Mouse (Mus musculus) neural tube, embryonic 13.5 days (tissue): ENCODE data around the gene Mfsd4b1. TPM values are rescaled to one million over a fixed set of nuclear protein-coding genes. Genes with fewer than 3 reads are reported as not detected.

ENCODE experiments used
- ATAC-seq: fragments of 200-750 bp; cut with Nextera tagmentation; 2 replicates; pipeline ENCODE4 v1.8.0; 2017; ENCODE audit warnings: low read depth, mild to moderate bottlenecking, moderate TSS enrichment, moderate library complexity
- H3K27ac ChIP-seq: fragments of 300-500 bp; sonication (generic); replicated peaks from 2 replicates; pipeline ENCODE4 v1.5.1; 2015; ENCODE audit warnings: moderate library complexity, mild to moderate bottlenecking, inconsistent platforms
- H3K27me3 ChIP-seq: fragments of 300-500 bp; sonication (generic); 2 replicates; pipeline ENCODE4 v1.6.1; 2015; ENCODE audit warnings: mild to moderate bottlenecking, inconsistent platforms
- H3K36me3 ChIP-seq: fragments of 300-500 bp; sonication (generic); 2 replicates; pipeline ENCODE4 v1.6.1; 2015; ENCODE audit warnings: mild to moderate bottlenecking, inconsistent platforms
- H3K4me1 ChIP-seq: fragments of 300-500 bp; sonication (generic); replicated peaks from 2 replicates; pipeline ENCODE4 v1.6.1; 2015; ENCODE audit warnings: inconsistent platforms
- H3K4me2 ChIP-seq: fragments of 300-500 bp; sonication (generic); 2 replicates; pipeline ENCODE4 v1.6.1; 2015; ENCODE audit warnings: inconsistent platforms, mild to moderate bottlenecking, moderate library complexity
- H3K4me3 ChIP-seq: fragments of 300-500 bp; sonication (generic); 2 replicates; pipeline ENCODE4 v1.5.1; 2015; ENCODE audit warnings: mild to moderate bottlenecking, inconsistent platforms
- H3K9ac ChIP-seq: fragments of 300-500 bp; sonication (generic); 2 replicates; pipeline ENCODE4 v1.6.1; 2015; ENCODE audit warnings: moderate library complexity, mild to moderate bottlenecking, inconsistent platforms
- H3K9me3 ChIP-seq: fragments of 300-500 bp; sonication (generic); 2 replicates; pipeline ENCODE4 v1.6.1; 2016; ENCODE audit warnings: inconsistent platforms
- WGBS: fragments of 180-500 bp; shearing (Covaris S2); methylation state at CpG from one replicate; pipeline ENCODE4 v1.1.7; 2015; 5-methylcytosine and 5-hydroxymethylcytosine counted together
- polyA plus RNA-seq: library from polyadenylated mRNA; unstranded; fragments of >200 nt; fragmentation: Nextera tagmentation; extraction: Ambion mirVana; gene quantifications from 2 replicates; pipeline ENCODE4 v1.2.1, GENCODE M21; 2015

The Mfsd4b1 gene
- polyA plus RNA-seq, 1 experiment from 2014 or later, result 0.14 TPM

GRCm38 (mm10) chr10:40058062-40058785, 33.2 kb upstream of the Mfsd4b1 start:
- no peak overlapping the region for H3K27ac ChIP-seq
- no peaks in the 10 kb centered on the region for H3K9me3 ChIP-seq
- no peaks in the 10 kb centered on the region for H3K27me3 ChIP-seq
- no peaks in the 10 kb centered on the region for H3K36me3 ChIP-seq
- H3K4me2 ChIP-seq, result no peak overlapping the region
- H3K9ac ChIP-seq, result no peak overlapping the region
- H3K4me1 ChIP-seq, result 0 out of 2 replicates have a peak, but pooled peaks cover 1% of the 10 kb centered on the region
- 63% methylated on average over 6 of the region's 6 CpGs for WGBS
- ATAC-seq, result no peak
- H3K4me3 ChIP-seq, result no peak overlapping the region

DNA sequence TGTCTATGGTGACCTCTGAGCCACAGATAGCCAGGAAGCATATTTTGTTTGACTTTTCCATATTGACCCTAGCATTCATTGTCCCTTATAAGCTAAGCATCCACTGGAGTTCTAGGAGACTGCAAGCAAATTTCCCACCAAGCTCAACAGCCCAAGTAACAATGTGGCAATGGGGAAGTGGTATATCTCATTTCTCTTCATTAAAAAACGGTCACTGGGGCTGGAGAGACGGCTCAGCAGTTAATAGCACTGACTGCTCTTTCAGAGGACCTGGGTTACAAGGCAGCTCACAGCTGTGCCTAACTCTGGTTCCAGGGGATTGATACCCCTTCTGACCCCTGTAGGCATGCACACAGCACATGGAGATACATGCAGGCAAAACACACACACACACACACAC, 32.5 kb upstream of the Mfsd4b1 start:
- no peaks in the 10 kb centered on the region for H3K4me1 ChIP-seq
- 46% methylated on average over 2 of the region's 2 CpGs for WGBS
- no peaks in the 10 kb centered on the region for H3K27me3 ChIP-seq
- no peak for ATAC-seq
- no peak overlapping the region for H3K27ac ChIP-seq
- no peaks in the 10 kb centered on the region for H3K9me3 ChIP-seq
- no peak overlapping the region for H3K4me3 ChIP-seq
- no peak overlapping the region for H3K9ac ChIP-seq
- no peaks in the 10 kb centered on the region for H3K36me3 ChIP-seq
- H3K4me2 ChIP-seq, result no peak overlapping the region

DNA sequence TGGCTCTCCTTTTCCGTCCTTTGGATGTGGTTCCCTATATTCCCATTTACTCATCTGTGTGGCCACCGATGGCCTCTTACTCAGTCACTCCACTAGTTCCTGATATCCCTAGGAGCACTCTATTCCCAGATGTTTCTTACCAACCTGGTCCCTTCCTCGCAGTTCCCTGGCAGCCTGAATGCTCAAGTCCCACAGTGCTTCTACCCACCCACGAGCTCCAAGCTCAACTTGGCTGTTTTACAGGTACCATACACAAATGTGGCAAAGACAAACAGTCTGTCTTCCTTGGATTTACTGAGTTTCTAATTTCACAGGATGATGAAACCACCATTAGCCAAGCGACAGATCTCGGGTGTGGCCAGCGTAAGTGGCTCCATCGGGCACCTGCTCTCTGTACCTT, 29.4 kb upstream of the Mfsd4b1 start:
- WGBS, result 85% methylated on average over 8 of the region's 8 CpGs

GRCm38 (mm10) chr10:40053896-40054295, 28.8 kb upstream of the Mfsd4b1 start:
- no peaks in the 10 kb centered on the region for H3K9me3 ChIP-seq
- ATAC-seq, result no peak
- H3K4me3 ChIP-seq, result no peak overlapping the region
- H3K27me3 ChIP-seq, result no peaks in the 10 kb centered on the region
- H3K36me3 ChIP-seq, result no peaks in the 10 kb centered on the region
- H3K4me1 ChIP-seq, result no peaks in the 10 kb centered on the region
- H3K27ac ChIP-seq, result no peak overlapping the region
- no peak overlapping the region for H3K4me2 ChIP-seq
- 90% methylated on average over 4 of the region's 4 CpGs for WGBS
- no peak overlapping the region for H3K9ac ChIP-seq

More for the DNA sequence above, 29.4 kb upstream of the Mfsd4b1 start:
- Histone ChIP-seq H3K4me3 (no peak overlapping the region), H3K9me3 (no peaks in the 10 kb centered on the region), H3K27ac (no peak overlapping the region), H3K4me2 (no peak overlapping the region), H3K27me3 (no peaks in the 10 kb centered on the region), H3K36me3 (no peaks in the 10 kb centered on the region), H3K4me1 (no peaks in the 10 kb centered on the region), H3K9ac (no peak overlapping the region)
- ATAC-seq, result no peak

DNA sequence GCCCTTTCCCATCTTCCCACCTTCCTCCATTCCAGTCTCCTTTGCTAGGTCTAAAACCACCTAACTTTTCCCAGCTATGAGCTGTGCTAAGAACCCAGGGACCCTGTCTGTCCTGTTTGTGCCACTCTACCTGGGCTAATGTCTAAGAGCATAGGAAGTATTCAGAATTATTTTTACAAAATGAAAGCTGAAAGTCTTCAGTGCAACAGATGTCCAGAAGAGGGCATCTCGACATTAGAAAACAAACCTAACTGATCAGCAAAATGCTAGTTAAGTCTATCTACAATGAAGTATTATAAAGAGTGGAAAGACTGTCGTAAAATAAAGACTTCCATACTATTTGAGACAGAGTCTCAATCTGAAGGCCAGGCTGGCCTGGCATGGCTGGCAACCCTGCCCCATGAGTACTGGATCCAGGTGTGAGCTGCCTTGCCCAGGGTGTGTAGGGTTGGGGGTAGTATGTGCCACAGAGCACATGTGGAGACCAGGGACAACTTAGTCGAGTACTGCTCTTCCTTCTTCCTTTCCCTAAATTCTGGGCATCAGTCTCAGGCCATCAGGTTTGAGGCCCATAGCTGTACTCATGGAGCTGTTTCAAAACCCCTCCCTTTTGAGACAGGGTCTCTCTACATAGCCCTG, 28.3 kb upstream of the Mfsd4b1 start:
- no peak overlapping the region for H3K9ac ChIP-seq
- no peak overlapping the region for H3K4me3 ChIP-seq
- no peaks in the 10 kb centered on the region for H3K9me3 ChIP-seq
- H3K4me1 ChIP-seq, result no peaks in the 10 kb centered on the region
- 66% methylated on average over 3 of the region's 3 CpGs for WGBS
- H3K4me2 ChIP-seq, result no peak overlapping the region
- H3K27me3 ChIP-seq, result no peaks in the 10 kb centered on the region
- no peak for ATAC-seq
- H3K36me3 ChIP-seq, result no peaks in the 10 kb centered on the region
- no peak overlapping the region for H3K27ac ChIP-seq

- no peak for ATAC-seq
- Histone ChIP-seq H3K4me2 (no peak overlapping the region), H3K4me1 (no peaks in the 10 kb centered on the region), H3K4me3 (no peak overlapping the region), H3K9me3 (no peaks in the 10 kb centered on the region), H3K36me3 (no peaks in the 10 kb centered on the region), H3K27ac (no peak overlapping the region), H3K9ac (no peak overlapping the region), H3K27me3 (no peaks in the 10 kb centered on the region)
- WGBS, result 90% methylated on average over 3 of the region's 3 CpGs
Observed at GRCm38 (mm10) chr10:40051997-40052396, 26.9 kb upstream of the Mfsd4b1 start.

- no peak for ATAC-seq
- Histone ChIP-seq H3K4me2 (no peak overlapping the region), H3K4me3 (no peak overlapping the region), H3K27ac (no peak overlapping the region), H3K9ac (no peak overlapping the region), H3K36me3 (no peaks in the 10 kb centered on the region), H3K9me3 (no peaks in the 10 kb centered on the region), H3K4me1 (no peaks in the 10 kb centered on the region), H3K27me3 (no peaks in the 10 kb centered on the region)
- 88% methylated on average over 2 of the region's 2 CpGs for WGBS
Observed at GRCm38 (mm10) chr10:40050763-40051162, 25.7 kb upstream of the Mfsd4b1 start.

- Histone ChIP-seq H3K36me3 (no peaks in the 10 kb centered on the region), H3K27ac (no peak overlapping the region)
- 18% methylated on average over 4 of the region's 4 CpGs for WGBS
Observed at GRCm38 (mm10) chr10:40041339-40041738, 16.3 kb upstream of the Mfsd4b1 start.

DNA sequence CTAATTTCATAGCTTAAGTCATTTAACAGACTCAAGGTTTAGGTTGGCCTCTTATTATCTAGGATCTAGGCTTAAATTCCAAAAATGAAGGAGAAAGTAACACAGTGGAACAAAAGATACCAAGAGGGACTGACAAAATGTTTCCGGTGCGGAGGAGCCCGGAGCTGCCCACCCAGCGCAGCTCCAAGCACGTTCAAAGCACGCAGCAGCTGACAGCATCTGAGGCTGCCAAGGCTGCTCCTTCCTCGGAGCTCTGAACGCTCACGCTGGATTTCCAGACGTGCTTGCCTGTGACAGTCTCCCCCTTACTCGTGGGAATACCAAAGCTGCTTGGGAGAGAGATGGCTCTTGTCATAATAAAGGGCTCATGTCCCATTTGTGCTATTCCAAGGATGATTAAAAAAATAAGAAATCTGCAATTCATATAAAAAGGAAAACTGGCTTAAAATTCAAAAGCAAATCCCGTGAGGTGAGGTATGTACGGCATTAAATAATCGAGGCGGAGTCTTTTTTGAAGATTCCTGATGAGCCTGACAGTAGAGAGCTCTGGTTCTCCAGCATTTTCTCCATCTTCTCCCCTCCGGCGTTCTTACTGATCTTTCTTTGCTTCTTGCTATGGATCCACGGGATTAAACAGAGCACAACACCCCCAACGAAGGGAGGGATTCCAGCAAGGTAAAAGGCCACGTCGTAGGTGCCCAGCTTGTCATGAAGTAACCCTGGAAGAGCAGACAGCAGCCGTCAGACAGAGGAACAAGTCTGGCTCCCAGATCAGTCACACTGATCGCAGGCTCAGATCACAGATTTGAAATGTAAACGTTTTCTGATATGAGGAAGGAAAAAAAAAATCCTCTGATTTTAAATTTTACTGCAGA, 11.9 kb upstream of the Mfsd4b1 start:
- H3K4me2 ChIP-seq, result no peak overlapping the region
- no peak overlapping the region for H3K27ac ChIP-seq
- no peak overlapping the region for H3K9ac ChIP-seq

More at GRCm38 (mm10) chr10:40041339-40041738, 16.3 kb upstream of the Mfsd4b1 start:
- Histone ChIP-seq H3K4me3 (no peak overlapping the region), H3K9me3 (no peaks in the 10 kb centered on the region), H3K27me3 (no peaks in the 10 kb centered on the region), H3K9ac (no peak overlapping the region), H3K4me2 (no peak overlapping the region), H3K4me1 (0 out of 2 replicates have a peak, but pooled peaks cover 2% of the 10 kb centered on the region)
- no peak for ATAC-seq

DNA sequence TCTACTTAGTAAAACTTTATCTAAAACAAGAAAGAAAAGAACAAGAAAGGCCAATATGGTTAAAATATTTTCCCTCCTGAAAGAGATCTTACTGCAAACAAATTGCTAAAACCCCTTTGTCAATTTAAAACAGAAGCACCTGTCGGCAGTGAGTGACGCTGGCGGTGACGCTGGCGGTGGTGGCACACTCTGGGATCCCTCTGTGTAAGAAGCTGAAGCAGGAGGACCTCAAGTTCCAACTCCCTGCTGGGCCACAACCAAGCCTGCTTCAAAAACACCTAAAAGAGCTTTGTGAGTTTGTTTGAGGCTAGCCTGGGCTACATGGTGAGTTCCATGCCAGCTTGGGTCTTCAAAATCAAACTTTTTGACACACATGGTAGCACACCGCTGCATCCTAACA, 9.9 kb upstream of the Mfsd4b1 start:
- 0 out of 2 replicates have a peak, but pooled peaks cover 2% of the 10 kb centered on the region for H3K4me1 ChIP-seq
- no peaks in the 10 kb centered on the region for H3K36me3 ChIP-seq
- H3K9ac ChIP-seq, result no peak overlapping the region
- no peaks in the 10 kb centered on the region for H3K27me3 ChIP-seq
- H3K4me2 ChIP-seq, result no peak overlapping the region
- no peak overlapping the region for H3K27ac ChIP-seq
- WGBS, result 93% methylated on average over 6 of the region's 6 CpGs
- no peak for ATAC-seq
- H3K4me3 ChIP-seq, result no peak overlapping the region
- no peaks in the 10 kb centered on the region for H3K9me3 ChIP-seq

More for the DNA sequence above, 11.9 kb upstream of the Mfsd4b1 start:
- Histone ChIP-seq H3K4me3 (no peak overlapping the region), H3K27me3 (no peaks in the 10 kb centered on the region), H3K36me3 (no peaks in the 10 kb centered on the region), H3K4me1 (0 out of 2 replicates have a peak, but pooled peaks cover 2% of the 10 kb centered on the region), H3K9me3 (no peaks in the 10 kb centered on the region)
- ATAC-seq, result no peak
- 74% methylated on average over 24 of the region's 24 CpGs for WGBS

GRCm38 (mm10) chr10:40032897-40033296, 7.8 kb upstream of the Mfsd4b1 start:
- Histone ChIP-seq H3K36me3 (no peaks in the 10 kb centered on the region), H3K4me1 (0 out of 2 replicates have a peak, but pooled peaks cover 2% of the 10 kb centered on the region), H3K9me3 (no peaks in the 10 kb centered on the region), H3K27ac (no peak overlapping the region), H3K4me2 (no peak overlapping the region), H3K4me3 (no peak overlapping the region), H3K9ac (no peak overlapping the region), H3K27me3 (no peaks in the 10 kb centered on the region)
- no peak for ATAC-seq
- WGBS, result 84% methylated on average over 2 of the region's 2 CpGs

DNA sequence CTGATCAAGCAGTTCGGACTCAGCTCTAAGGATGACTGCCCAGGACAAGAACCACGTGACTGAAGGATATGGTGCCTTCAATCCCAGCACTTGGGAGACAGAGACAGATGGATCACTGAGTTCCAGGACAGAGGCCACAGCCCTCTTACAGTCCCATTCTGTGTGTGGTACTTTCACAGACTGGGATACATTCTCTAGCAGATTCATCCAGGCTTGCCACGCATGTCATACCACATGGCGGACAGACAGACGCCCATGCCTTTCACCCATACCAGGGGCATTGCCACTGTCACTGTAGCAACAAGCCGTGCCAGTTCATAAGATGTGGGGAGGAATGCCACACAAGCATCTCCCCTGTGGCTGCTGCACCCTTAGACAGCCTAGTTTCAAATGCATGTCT, 5.6 kb upstream of the Mfsd4b1 start:
- no peak overlapping the region for H3K4me2 ChIP-seq
- no peaks in the 10 kb centered on the region for H3K27me3 ChIP-seq
- no peak overlapping the region for H3K4me3 ChIP-seq
- ATAC-seq, result no peak
- peaks cover 3% of the 10 kb centered on the region; the same call in 1 of the 2 replicates for H3K9me3 ChIP-seq
- no peak overlapping the region for H3K27ac ChIP-seq
- H3K36me3 ChIP-seq, result no peaks in the 10 kb centered on the region
- H3K4me1 ChIP-seq, result no peaks in the 10 kb centered on the region
- WGBS, result 92% methylated on average over 6 of the region's 6 CpGs
- no peak overlapping the region for H3K9ac ChIP-seq
